Mouse (Mus musculus): Measurements from ENCODE around the gene Gm28305. TPM values are rescaled to one million over a fixed set of nuclear protein-coding genes. Genes with fewer than 3 reads are reported as not detected.

Gene Gm28305
- not detected in 2 replicates for total RNA-seq (2015)
- not detected in 2 replicates for total RNA-seq (2017)

- no peak for ATAC-seq (ENCODE audit: poor library complexity, severe bottlenecking)
Measured at GRCm38 (mm10) chr9:104040362-104040761, at the start of gene Gm28305. TSS of gene Gm28305 (plus strand) at chr9:104040662.

GRCm38 (mm10) chr9:103996496-103996895 lies 44.0 kb upstream of the Gm28305 start:
- peak; percentile 85 for ATAC-seq (ENCODE audit: poor library complexity, severe bottlenecking)

GRCm38 (mm10) chr9:104000601-104001000 lies 39.9 kb upstream of the Gm28305 start:
- no peak for ATAC-seq (ENCODE audit: poor library complexity, severe bottlenecking)

- peak; percentile 91 for ATAC-seq (ENCODE audit: poor library complexity, severe bottlenecking)
Measured at GRCm38 (mm10) chr9:104001921-104002859, 38.3 kb upstream of the Gm28305 start, which contains the start of gene Nphp3. TSS of gene Nphp3 (plus strand) at chr9:104002544.

- ATAC-seq (ENCODE audit: poor library complexity, severe bottlenecking) = peak; percentile 58
Measured at GRCm38 (mm10) chr9:104002913-104003330, 37.5 kb upstream of the Gm28305 start.

- ATAC-seq (ENCODE audit: poor library complexity, severe bottlenecking) = no peak
Measured at GRCm38 (mm10) chr9:104014526-104014925, 25.9 kb upstream of the Gm28305 start.

- ATAC-seq (ENCODE audit: poor library complexity, severe bottlenecking) = no peak
Measured at GRCm38 (mm10) chr9:104021026-104021425, 19.4 kb upstream of the Gm28305 start.

- no peak for ATAC-seq (ENCODE audit: poor library complexity, severe bottlenecking)
Measured at GRCm38 (mm10) chr9:104027186-104027585, 13.3 kb upstream of the Gm28305 start.

GRCm38 (mm10) chr9:104029861-104030260 lies 10.6 kb upstream of the Gm28305 start:
- no peak for ATAC-seq (ENCODE audit: poor library complexity, severe bottlenecking)

- ATAC-seq (ENCODE audit: poor library complexity, severe bottlenecking) = no peak
Measured at GRCm38 (mm10) chr9:104034231-104034630, 6.2 kb upstream of the Gm28305 start.

GRCm38 (mm10) chr9:104034718-104035117 lies 5.7 kb upstream of the Gm28305 start:
- no peak for ATAC-seq (ENCODE audit: poor library complexity, severe bottlenecking)

GRCm38 (mm10) chr9:104035261-104036015 lies 5.0 kb upstream of the Gm28305 start:
- peak; percentile 99 for ATAC-seq (ENCODE audit: poor library complexity, severe bottlenecking)

- no peak for ATAC-seq (ENCODE audit: poor library complexity, severe bottlenecking)
Measured at GRCm38 (mm10) chr9:104038266-104038665, 2.2 kb upstream of the Gm28305 start.

GRCm38 (mm10) chr9:104039031-104039695 lies 1.3 kb upstream of the Gm28305 start:
- no peak for ATAC-seq (ENCODE audit: poor library complexity, severe bottlenecking)

GRCm38 (mm10) chr9:104039742-104040141 lies 720 bp upstream of the Gm28305 start:
- ATAC-seq (ENCODE audit: poor library complexity, severe bottlenecking) = no peak

- ATAC-seq (ENCODE audit: poor library complexity, severe bottlenecking) = no peak
Measured at GRCm38 (mm10) chr9:104043676-104044075, 3.2 kb downstream of the Gm28305 start.

- ATAC-seq (ENCODE audit: poor library complexity, severe bottlenecking) = no peak
Measured at GRCm38 (mm10) chr9:104051028-104051427, 10.6 kb downstream of the Gm28305 start.

- peak; percentile 89 for ATAC-seq (ENCODE audit: poor library complexity, severe bottlenecking)
Measured at GRCm38 (mm10) chr9:104062430-104063243, 22.2 kb downstream of the Gm28305 start, which contains the start of gene Uba5. TSS of gene Uba5 (minus strand) at chr9:104063134.

- peak; percentile 85 for ATAC-seq (ENCODE audit: poor library complexity, severe bottlenecking)
Measured at GRCm38 (mm10) chr9:104063244-104063961, 22.9 kb downstream of the Gm28305 start, which contains the start of gene Acad11. TSS of gene Acad11 (plus strand) at chr9:104063377.

Measured in megakaryocyte, adult 5-6 weeks (primary cell).